Mouse (Mus musculus): Measurements from ENCODE around the gene Gabpa.

Gabpa gene

DNA sequence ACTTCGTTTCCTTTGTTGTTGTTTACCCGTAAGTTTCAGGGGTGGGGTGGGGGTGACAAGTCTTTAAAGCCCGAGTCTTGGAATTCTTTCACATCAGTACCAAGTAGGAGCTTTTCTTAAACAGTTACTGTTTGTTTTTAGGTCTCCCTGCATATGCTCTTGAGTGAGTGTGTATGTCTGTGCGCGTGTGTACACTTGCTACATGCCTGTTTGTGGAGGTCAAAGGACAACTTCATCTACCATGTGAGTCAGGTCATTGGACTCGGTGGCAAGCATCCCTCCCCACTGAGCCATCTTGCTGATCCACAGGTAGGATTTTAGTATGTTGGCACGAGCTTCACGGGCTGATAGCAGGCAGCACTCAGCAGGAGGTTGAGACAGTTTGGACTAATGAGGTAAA lies 39.1 kb downstream of the Gabpa start:
- DNase-seq = no peak

DNA sequence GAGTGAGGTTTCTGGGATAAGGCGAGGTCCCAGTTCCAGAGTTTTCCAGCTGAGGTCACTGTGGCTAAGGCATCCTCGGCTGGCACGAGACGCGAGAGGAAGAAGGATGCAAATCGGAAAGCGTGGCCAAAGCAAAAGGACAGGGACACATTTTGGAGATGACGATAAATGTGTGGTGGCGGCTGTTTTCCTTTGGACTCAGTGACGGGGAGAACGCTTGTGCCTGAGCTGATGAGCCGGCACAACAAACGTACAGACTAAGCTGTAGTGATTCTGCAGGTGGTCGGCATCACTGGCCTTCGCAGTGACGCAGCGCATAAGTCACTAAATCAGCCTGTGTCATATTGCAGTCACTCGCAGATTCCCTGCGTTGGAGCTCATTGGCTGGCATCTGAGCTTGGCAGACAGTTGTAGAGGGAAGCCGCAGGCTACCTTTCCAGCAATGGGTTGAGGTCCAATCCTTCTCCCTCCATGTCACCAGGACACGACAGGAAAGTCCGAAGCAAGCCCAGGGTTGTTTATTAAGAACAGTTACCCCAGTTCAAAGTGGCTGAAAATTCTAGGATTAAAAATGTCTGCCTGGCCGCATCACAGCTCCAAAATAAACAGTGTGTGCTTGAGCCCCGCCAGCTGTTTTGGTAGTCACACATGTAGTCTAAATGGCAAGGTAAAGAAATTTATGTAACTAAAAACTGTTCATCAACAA lies 40.4 kb downstream of the Gabpa start:
- no peak for DNase-seq

DNA sequence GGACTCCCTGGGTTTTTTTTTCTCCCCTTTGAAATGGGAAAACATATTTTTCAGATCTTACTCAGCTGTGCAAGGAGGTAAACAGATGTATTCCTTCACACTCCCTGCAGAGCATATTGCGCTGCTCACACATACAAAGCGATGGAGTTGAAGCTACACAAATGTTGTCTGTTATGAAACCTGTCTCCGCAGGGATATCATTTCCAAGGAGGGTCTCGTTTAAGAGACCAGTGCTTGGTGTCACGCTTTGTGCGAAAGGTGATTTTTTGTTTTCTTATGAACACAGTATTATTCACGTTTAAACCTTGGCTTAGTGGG lies 41.0 kb downstream of the Gabpa start:
- DNase-seq = no peak

DNA sequence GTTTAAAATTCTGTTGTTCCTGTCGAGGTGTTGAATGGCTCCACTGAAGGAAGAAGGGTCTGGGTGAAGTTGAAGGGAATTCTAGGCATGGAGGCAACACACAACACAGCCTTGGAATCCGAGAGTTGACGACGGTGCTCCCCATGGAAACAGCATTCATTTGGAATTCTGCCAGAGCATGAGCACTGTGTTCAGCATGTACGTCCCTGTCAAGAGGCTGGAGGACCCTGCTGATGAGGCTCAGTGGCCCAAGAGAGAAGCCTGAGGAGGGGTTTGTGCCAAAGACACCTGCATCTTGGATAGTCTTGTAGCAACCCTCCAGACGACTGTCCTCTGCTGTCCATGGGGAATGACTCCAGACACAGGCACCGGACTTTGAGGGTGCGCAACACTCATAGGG lies 41.4 kb downstream of the Gabpa start:
- DNase-seq = no peak

DNA sequence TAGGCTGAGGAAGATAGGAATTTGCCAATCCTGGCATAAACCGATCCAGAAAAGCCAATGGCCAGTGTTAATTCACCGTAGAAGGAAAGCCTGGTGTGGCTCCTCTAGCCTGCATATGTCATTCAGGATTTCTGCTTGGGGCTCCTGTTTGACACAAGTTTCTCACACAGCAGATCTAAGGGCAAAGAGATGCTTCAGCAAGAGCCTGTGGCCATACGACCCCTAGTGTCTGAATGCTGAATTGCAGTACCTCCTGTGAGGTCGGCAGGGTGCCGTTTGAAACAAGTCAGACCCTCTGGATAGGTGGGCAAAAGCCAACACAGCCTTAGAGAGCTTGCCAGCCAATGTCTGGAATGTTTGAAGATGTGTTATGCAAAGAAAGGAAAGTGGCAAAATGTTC lies 44.4 kb downstream of the Gabpa start:
- DNase-seq = peak; percentile 15 to 19

DNA sequence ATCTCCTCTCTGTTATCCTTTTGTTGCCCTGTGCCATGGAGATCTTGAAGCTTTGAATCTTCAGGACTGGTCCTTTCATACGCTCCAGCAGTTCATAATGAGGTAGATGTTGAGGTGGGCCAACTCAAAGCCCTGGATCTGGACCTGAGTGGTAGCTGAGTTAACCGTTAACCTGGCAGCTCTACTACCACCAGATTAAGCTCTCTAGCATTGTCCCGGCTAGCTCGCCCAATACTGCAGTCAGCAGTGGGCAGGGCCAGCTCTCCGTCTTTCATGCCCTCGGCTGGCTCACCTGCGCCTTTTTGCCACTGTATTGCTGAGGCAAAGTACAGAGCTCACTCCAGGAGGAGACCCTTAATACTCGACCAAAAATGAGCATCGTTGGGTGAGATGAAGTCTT lies 46.4 kb downstream of the Gabpa start:
- no peak for DNase-seq

DNA sequence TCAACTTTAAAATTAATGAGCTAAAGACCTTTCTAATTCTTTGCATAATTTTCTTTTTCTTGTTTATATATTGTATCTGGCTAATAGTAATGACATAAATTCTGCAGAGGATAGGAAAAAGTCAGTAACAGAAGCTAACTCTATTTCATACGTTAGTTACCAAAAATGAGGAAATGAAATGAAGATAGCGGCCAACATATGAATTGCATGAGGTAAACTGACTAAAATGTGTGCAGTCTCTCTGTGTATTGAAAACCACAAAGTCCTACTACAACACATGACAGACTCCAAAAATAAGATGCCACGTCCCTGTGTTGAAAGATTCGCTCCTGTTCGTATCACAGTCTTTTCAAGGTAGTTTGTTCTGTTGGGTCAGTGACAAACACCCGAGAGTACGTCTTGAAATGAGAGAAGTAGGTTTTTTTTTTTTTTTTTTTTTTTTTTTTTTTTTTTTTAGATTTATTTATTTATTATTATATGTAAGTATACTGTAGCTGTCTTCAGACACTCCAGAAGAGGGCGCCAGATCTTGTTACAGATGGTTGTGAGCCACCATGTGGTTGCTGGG lies 47.1 kb downstream of the Gabpa start:
- DNase-seq = no peak

DNA sequence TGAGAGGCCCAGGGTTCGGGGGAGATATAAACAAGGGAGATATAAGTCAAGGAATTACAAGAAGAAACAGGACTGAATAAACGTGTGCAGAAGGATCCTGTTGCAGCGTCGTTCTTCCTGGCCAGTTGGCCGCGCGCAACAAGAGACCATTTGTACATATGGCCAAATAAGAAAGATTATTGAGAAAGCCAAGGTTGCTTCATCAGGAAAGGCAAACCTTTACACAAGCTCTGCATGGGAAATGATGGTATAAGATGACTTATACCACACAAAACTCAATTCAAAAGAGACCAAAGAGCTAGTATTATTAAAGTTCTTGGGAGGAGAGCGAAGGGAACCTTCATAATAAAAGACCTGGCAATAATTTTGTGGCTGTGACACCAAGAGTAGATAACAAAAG lies 49.8 kb downstream of the Gabpa start:
- DNase-seq = no peak

DNA sequence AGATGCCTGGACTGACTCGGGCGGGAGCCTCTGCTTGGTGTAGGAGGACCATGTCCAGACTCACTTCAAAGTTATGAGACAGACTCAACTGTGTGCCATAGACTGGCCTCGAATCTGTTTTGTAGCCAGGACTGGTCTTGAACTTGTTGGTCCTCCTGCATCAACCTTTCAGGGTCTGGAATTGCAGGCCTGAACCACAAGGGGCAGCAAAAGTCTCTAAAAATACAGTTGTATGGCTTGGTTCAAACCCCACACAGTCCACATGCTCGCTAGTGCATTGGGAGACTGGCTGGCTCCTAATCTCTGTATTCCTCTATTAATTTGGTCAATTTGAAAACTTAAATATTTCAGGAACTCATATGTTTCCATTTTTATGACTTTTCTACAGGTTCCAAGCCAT lies 68.3 kb downstream of the Gabpa start:
- DNase-seq = no peak

DNA sequence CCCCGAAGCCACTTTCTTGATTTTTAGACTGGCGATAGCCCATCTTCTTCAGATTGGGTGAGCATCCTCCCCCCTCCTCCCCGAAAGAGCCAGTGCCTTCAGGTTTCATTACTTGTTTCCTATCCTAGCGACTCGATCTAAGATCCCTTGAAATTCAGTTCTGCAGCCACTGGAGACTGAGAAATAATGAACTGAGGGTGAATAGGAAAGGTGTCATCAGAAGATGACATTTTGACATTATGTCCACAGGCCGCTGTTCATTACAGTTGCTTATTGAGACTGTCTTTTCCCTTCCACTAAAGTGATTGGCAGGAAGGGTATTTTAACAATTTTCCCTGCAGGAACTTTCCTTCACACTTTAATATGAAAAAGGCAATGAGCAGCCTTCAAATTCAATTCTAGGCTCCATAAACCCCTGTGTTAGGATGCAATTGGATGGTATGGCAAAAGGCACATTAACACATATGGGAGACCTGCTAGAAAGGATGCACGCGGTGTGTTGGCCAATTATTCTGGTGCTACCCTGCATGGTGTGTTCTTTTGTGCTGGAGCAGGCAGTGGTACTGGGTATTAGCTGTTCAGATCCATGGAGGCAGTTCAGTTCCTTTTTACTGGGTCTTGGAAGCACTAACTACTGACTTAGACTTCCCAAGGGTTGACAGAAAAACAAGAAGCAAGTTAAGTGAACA lies 76.9 kb downstream of the Gabpa start:
- DNase-seq = no peak

Measured in thymus, adult 18-20 months (tissue).